Mouse (Mus musculus) CH12.LX (cell line): ENCODE measurements around the gene Prr18.

Source experiments
- CTCF ChIP-seq, 2 experiments: IDR thresholded peaks in 1 of 2; conservative IDR thresholded peaks in 1 of 2; 2 replicates each; pipeline ENCODE4 v1.5.1; 2011 to 2012; ENCODE audit warnings: low read depth in 2 of 2, low read length in 2 of 2, improper control_type of control experiment in 1 of 2, inconsistent platforms in 1 of 2, mild to moderate bottlenecking in 1 of 2, moderate library complexity in 1 of 2
- EP300 ChIP-seq: IDR thresholded peaks from 2 replicates; pipeline ENCODE4 v1.6.1; 2011; ENCODE audit warnings: low read length, improper control_type of control experiment
- IRF4 ChIP-seq: IDR thresholded peaks from 2 replicates; pipeline ENCODE4 v1.6.1; 2014; ENCODE audit warnings: low read depth, mild to moderate bottlenecking, inconsistent platforms, low read length, improper control_type of control experiment
- MAFK ChIP-seq: IDR thresholded peaks from 2 replicates; pipeline ENCODE4 v1.6.1; 2011; ENCODE audit warnings: low read length, improper control_type of control experiment; ENCODE audit not compliant: insufficient replicate concordance
- MAZ ChIP-seq: IDR thresholded peaks from 2 replicates; pipeline ENCODE4 v1.6.1; 2012; ENCODE audit warnings: low read depth, mild to moderate bottlenecking, inconsistent platforms, low read length, improper control_type of control experiment, moderate library complexity
- POLR2A ChIP-seq: IDR thresholded peaks from 2 replicates; pipeline ENCODE4 v1.6.1; 2011; ENCODE audit warnings: low read depth, mild to moderate bottlenecking, improper control_type of control experiment, low read length
- ZC3H11A ChIP-seq: IDR thresholded peaks from 2 replicates; pipeline ENCODE4 v1.6.1; 2012; ENCODE audit warnings: low read depth, mild to moderate bottlenecking, inconsistent platforms, low read length, improper control_type of control experiment
- ZNF384 ChIP-seq: IDR thresholded peaks from 2 replicates; pipeline ENCODE4 v1.6.1; 2012; ENCODE audit warnings: low read depth, low read length, improper control_type of control experiment, inconsistent platforms

DNA sequence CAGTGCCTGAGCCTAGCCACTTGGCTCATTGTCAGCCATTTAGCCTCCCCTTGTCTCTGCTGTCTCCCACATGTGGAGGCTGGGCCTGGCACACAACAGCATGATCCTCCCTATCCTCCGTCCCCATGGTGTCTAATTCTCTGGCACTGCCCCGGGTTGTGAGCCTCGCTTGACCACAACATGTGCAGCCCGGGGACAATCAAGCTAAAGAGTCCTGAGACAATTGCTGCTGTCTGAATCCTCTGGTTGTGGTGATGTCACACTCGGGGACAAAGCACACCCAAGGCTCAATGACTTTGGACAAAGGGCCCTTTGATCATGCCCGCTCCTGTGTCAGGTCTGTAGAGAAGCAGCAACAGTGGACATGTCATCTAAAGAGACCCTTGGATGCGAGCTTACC, 13.8 kb downstream of the Prr18 start:
- TF ChIP-seq CTCF (conservative IDR thresholded peaks at IDR 0.05 in 1 of 2, IDR thresholded peaks at IDR 0.05 in 1 of 2; ENCODE audit: low read depth in 2 of 2, low read length in 2 of 2): no peak
- TF ChIP-seq POLR2A: no peak
- no peak for TF ChIP-seq EP300
- no peak for TF ChIP-seq IRF4
- no peak for TF ChIP-seq MAFK
- TF ChIP-seq ZC3H11A: no peak
- no peak for TF ChIP-seq MAZ
- TF ChIP-seq ZNF384: no peak
